ENCODE assay signal across 14 mouse cellular contexts in genomic region chr10:3514634-3515033, GRCm38 (mm10). TPM values are rescaled to one million over a fixed set of nuclear protein-coding genes. Genes with fewer than 3 reads are reported as not detected.
A peak's percentile ranks its signal among the peaks of the same experiment; 100 is the strongest.
DNase-seq lines count a peak whose midpoint lies in the region; ATAC-seq lines count a peak whose summit lies in the region.
"Had no signal": no experiment of that assay in that cellular context is flagged by ENCODE, and none has a peak within 500 bp of the region (broad histone marks: within the 10 kb centered on the region; RNA-seq: fewer than 3 reads in every experiment).

No protein-coding gene starts in this region.

- peak; percentile 21 for DNase-seq in embryo, embryonic 10 days (ENCODE audit: low spot score)
- DNase-seq in embryo, embryonic 11 days: no peak
- DNase-seq in lung, adult 18-20 months: peak; percentile 30 to 47
- no peak for DNase-seq in lung, postnatal 14 days
- peak; percentile 35 for DNase-seq in ZHBTc4 (ENCODE audit: low read depth, low spot score)
- peak; percentile 14 to 37 for DNase-seq in right cerebral cortex, postnatal 36 days (ENCODE audit: low spot score in 2 of 2)
- DNase-seq in kidney, postnatal 10 days: no peak
- DNase-seq: cerebellum, adult 9-11 months; gastrocnemius, postnatal 25 days; kidney, adult 18-20 months had no signal

- no peak for ATAC-seq in monocyte, adult 5-6 weeks (replicated peaks; ENCODE audit: insufficient number of reproducible peaks, low FRiP score, low TSS enrichment, poor library complexity, severe bottlenecking)
- ATAC-seq: activated CD4-positive, CD25-positive, alpha-beta regulatory T cell, adult 4 months had no signal

RNA-seq across cellular contexts. Expression of gene Iyd, which starts 25.4 kb away (rescaled TPM):
- total RNA-seq in monocyte, adult 5-6 weeks (2017): not detected in 3 replicates
- total RNA-seq: ES-E14; gastrocnemius, postnatal 25 days; left cerebral cortex, adult 18-20 months had no signal

Comparison
In these comparisons a context has a peak if more than half of its experiments do, and no peak if none do; other contexts are left out.
1. DNase-seq: peak in embryo, embryonic 10 days (single experiment), lung, adult 18-20 months (2 of 2), ZHBTc4 (single experiment) and right cerebral cortex, postnatal 36 days (2 of 2); none in embryo, embryonic 11 days (single experiment), lung, postnatal 14 days (single experiment) and kidney, postnatal 10 days (single experiment).